ENCODE assay signal across 9 mouse cellular contexts in genomic region chr2:162999744-163000143, GRCm38 (mm10). TPM values are rescaled to one million over a fixed set of nuclear protein-coding genes. Genes with fewer than 3 reads are reported as not detected.
DNase-seq lines count a peak whose midpoint lies in the region; ATAC-seq lines count a peak whose summit lies in the region.
"Had no signal": no experiment of that assay in that cellular context is flagged by ENCODE, and none has a peak within 500 bp of the region (broad histone marks: within the 10 kb centered on the region; RNA-seq: fewer than 3 reads in every experiment).

No protein-coding gene starts in this region.

- H3K4me1 ChIP-seq in midbrain, embryonic 11.5 days (ENCODE audit: control insufficient read depth, insufficient read depth, low read length) = peaks cover 3% of the 10 kb centered on the region; the same call in 1 of the 2 replicates
- no peaks in the 10 kb centered on the region for H3K4me1 ChIP-seq in midbrain, embryonic 16.5 days (ENCODE audit: control insufficient read depth, insufficient read depth, low read length)
- H3K4me1 ChIP-seq: limb, embryonic 13.5 days had no signal

- intact Hi-C loops in gastrocnemius, postnatal 36 days (cut with DNase I) = loop anchor here (2.0 kb wide), 1 partner anchor 77 kb away; no protein-coding TSS in a partner anchor

- no peak overlapping the region for H3K9ac ChIP-seq in midbrain, embryonic 11.5 days (ENCODE audit: low read length)
- H3K9ac ChIP-seq in midbrain, embryonic 16.5 days (ENCODE audit: low read depth, low read length) = no peak overlapping the region
- H3K9ac ChIP-seq: limb, embryonic 13.5 days had no signal

- H3K4me2 ChIP-seq in midbrain, embryonic 11.5 days = no peak overlapping the region
- no peak overlapping the region for H3K4me2 ChIP-seq in midbrain, embryonic 16.5 days (ENCODE audit: low read length)

- H3K9me3 ChIP-seq in midbrain, embryonic 11.5 days (ENCODE audit: control insufficient read depth, low read length) = no peaks in the 10 kb centered on the region
- H3K9me3 ChIP-seq in midbrain, embryonic 16.5 days (replicated peaks; ENCODE audit: control insufficient read depth, low read length, poor library complexity, severe bottlenecking) = no peaks in the 10 kb centered on the region
- H3K9me3 ChIP-seq: limb, embryonic 13.5 days had no signal

- no peak overlapping the region for H3K4me3 ChIP-seq in midbrain, embryonic 11.5 days (ENCODE audit: low read depth, low read length)
- no peak overlapping the region for H3K4me3 ChIP-seq in midbrain, embryonic 16.5 days (ENCODE audit: low read depth, low read length)

- 31% methylated on average over 3 of the region's 3 CpGs for WGBS in midbrain, embryonic 11.5 days
- WGBS in midbrain, embryonic 16.5 days = 20% methylated on average over 3 of the region's 3 CpGs

- no peaks in the 10 kb centered on the region for H3K27me3 ChIP-seq in midbrain, embryonic 11.5 days (ENCODE audit: control insufficient read depth, insufficient read depth, low read length)
- H3K27me3 ChIP-seq in midbrain, embryonic 16.5 days (ENCODE audit: control insufficient read depth, insufficient read depth, low read depth, low read length) = peaks cover 3% of the 10 kb centered on the region
- H3K27me3 ChIP-seq: limb, embryonic 13.5 days had no signal

- no peak overlapping the region for H3K27ac ChIP-seq in midbrain, embryonic 11.5 days (ENCODE audit: low read depth, low read length)
- no peak overlapping the region for H3K27ac ChIP-seq in midbrain, embryonic 16.5 days (ENCODE audit: low read length)
- H3K27ac ChIP-seq: limb, embryonic 13.5 days had no signal

- no peak for ATAC-seq in midbrain, embryonic 11.5 days (ENCODE audit: low FRiP score)
- no peak for ATAC-seq in midbrain, embryonic 16.5 days

- DNase-seq in gastrocnemius, adult 18-20 months (ENCODE audit: low spot score) = peak; percentile 19
- DNase-seq in gastrocnemius, postnatal 36 days = no peak
- peak; percentile 84 for DNase-seq in midbrain, embryonic 11.5 days (ENCODE audit: low spot score, missing footprints)
- DNase-seq in adrenal gland, postnatal 10 days = peak; percentile 67
- peak; percentile 72 for DNase-seq in kidney, postnatal 10 days
- peak; percentile 71 for DNase-seq in retina, postnatal 1 day
- no peak for DNase-seq in frontal cortex, postnatal 14 days (ENCODE audit: low spot score in 2 of 2)

- H3K36me3 ChIP-seq in midbrain, embryonic 11.5 days (ENCODE audit: control insufficient read depth, insufficient read depth, low read length) = no peaks in the 10 kb centered on the region
- no peaks in the 10 kb centered on the region for H3K36me3 ChIP-seq in midbrain, embryonic 16.5 days (ENCODE audit: control insufficient read depth, insufficient read depth, low read length)
- H3K36me3 ChIP-seq: limb, embryonic 13.5 days had no signal

RNA-seq across cellular contexts. Expression of gene Sgk2, which starts 12.6 kb away (rescaled TPM):
- not detected for total RNA-seq in gastrocnemius, adult 18-20 months (2021)
- total RNA-seq in gastrocnemius, postnatal 36 days (2021) = not detected
- 0.11 TPM in 1 of 2 replicates, not detected in the other for polyA plus RNA-seq in midbrain, embryonic 11.5 days (2014; fragmentation: Nextera tagmentation; extraction: Ambion mirVana)
- 0.17 TPM in 1 of 2 replicates, not detected in the other for polyA plus RNA-seq in midbrain, embryonic 16.5 days (2015; fragmentation: Nextera tagmentation; extraction: Ambion mirVana)
- total RNA-seq in adrenal gland, postnatal 10 days (2021) = 1 to 10 TPM; 2.1 to 3.1 TPM

RNA-seq across cellular contexts. Expression of gene Ift52, which starts 17.4 kb away (rescaled TPM):
- total RNA-seq in gastrocnemius, adult 18-20 months (2021) = 10 to 100 TPM; 15.7 to 16.7 TPM
- 10 to 100 TPM; 13.2 to 13.4 TPM for total RNA-seq in gastrocnemius, postnatal 36 days (2021)
- polyA plus RNA-seq in midbrain, embryonic 11.5 days (2014; fragmentation: Nextera tagmentation; extraction: Ambion mirVana) = 58.6 and 61.3 TPM in 2 replicates
- polyA plus RNA-seq in midbrain, embryonic 16.5 days (2015; fragmentation: Nextera tagmentation; extraction: Ambion mirVana) = 41.0 and 43.1 TPM in 2 replicates
- 10 to 100 TPM; 35.6 to 38.1 TPM for total RNA-seq in adrenal gland, postnatal 10 days (2021)

RNA-seq across cellular contexts. Expression of gene Mybl2, which starts 54.7 kb away (rescaled TPM):
- total RNA-seq in gastrocnemius, adult 18-20 months (2021) = under 1 TPM; 0.12 to 0.25 TPM
- under 1 TPM; 0.32 to 0.66 TPM for total RNA-seq in gastrocnemius, postnatal 36 days (2021)
- 25.7 and 29.8 TPM in 2 replicates for polyA plus RNA-seq in midbrain, embryonic 11.5 days (2014; fragmentation: Nextera tagmentation; extraction: Ambion mirVana)
- polyA plus RNA-seq in midbrain, embryonic 16.5 days (2015; fragmentation: Nextera tagmentation; extraction: Ambion mirVana) = 1.9 and 3.9 TPM in 2 replicates
- 10 to 100 TPM in 1 of 2 experiments, 1 to 10 TPM in 1; 8.8 to 11.1 TPM for total RNA-seq in adrenal gland, postnatal 10 days (2021)

RNA-seq across cellular contexts. Expression of gene L3mbtl1, which starts 56.5 kb away (rescaled TPM):
- not detected for total RNA-seq in gastrocnemius, adult 18-20 months (2021)
- not detected for total RNA-seq in gastrocnemius, postnatal 36 days (2021)
- 0.21 TPM in 1 of 2 replicates, not detected in the other for polyA plus RNA-seq in midbrain, embryonic 11.5 days (2014; fragmentation: Nextera tagmentation; extraction: Ambion mirVana)
- polyA plus RNA-seq in midbrain, embryonic 16.5 days (2015; fragmentation: Nextera tagmentation; extraction: Ambion mirVana) = 4.6 and 8.3 TPM in 2 replicates
- under 1 TPM; 0.33 to 0.63 TPM for total RNA-seq in adrenal gland, postnatal 10 days (2021)

Comparison
In these comparisons a context has a peak if more than half of its experiments do, and no peak if none do; other contexts are left out.
1. DNase-seq: peak in gastrocnemius, adult 18-20 months (single experiment), midbrain, embryonic 11.5 days (single experiment), adrenal gland, postnatal 10 days (single experiment), kidney, postnatal 10 days (single experiment) and retina, postnatal 1 day (single experiment); none in gastrocnemius, postnatal 36 days (0 of 2) and frontal cortex, postnatal 14 days (0 of 2).
2. RNA of gene Mybl2, which starts 54.7 kb away (total RNA-seq): 8.8 to 11.1 TPM in adrenal gland, postnatal 10 days; 0.32 to 0.66 TPM in gastrocnemius, postnatal 36 days and 0.12 to 0.25 TPM in gastrocnemius, adult 18-20 months; every median in the first group is over 4 times any median in the second.